Mouse (Mus musculus) Patski (cell line): ENCODE data around the gene Sox4. TPM values are rescaled to one million over a fixed set of nuclear protein-coding genes. Genes with fewer than 3 reads are reported as not detected.

ENCODE experiments used
- ATAC-seq: fragments of 100-300 bp; one replicate; pipeline ENCODE4 v1.8.0; 2021
- CTCF ChIA-PET: fragments of 350-600 bp; sonication (Branson Sonifier 250); formaldehyde crosslinking; loops from one replicate; lab custom pipeline; 2022; ENCODE audit warnings: inconsistent platforms; lab: Charles Lee
- POLR2A ChIA-PET: fragments of 350-600 bp; sonication (Branson Sonifier 250); formaldehyde crosslinking; loops from one replicate; lab custom pipeline; 2022; ENCODE audit warnings: antibody characterized with exemption, inconsistent platforms; lab: Charles Lee
- DNase-seq: peaks from one replicate; pipeline ENCODE4 v3.0.0-alpha.2; 2011; ENCODE audit warnings: low read depth, low spot score
- H3K27me3 ChIP-seq: fragments of 371-371 bp; one replicate; pipeline ENCODE4 v1.5.1; 2021
- CTCF ChIP-seq: fragments of 100-300 bp; IDR thresholded peaks from one replicate; pipeline ENCODE4 v1.5.1; 2021
- in situ Hi-C: fragments of 300-500 bp; cut with MboI; formaldehyde crosslinking; loops from 3 replicates; pipeline ENCODE4 v1.11.1; 2018; ENCODE audit warnings: low pct_unique_long_range_greater_than_20kb, mixed read lengths
- polyA plus RNA-seq: library from polyadenylated mRNA; unstranded; gene quantifications from one replicate; pipeline ENCODE4 v1.2.3, GENCODE M21; 2021

Sox4 gene
- polyA plus RNA-seq, 1 experiment from 2014 or later, result 73.4 TPM

GRCm38 (mm10) chr13:28948541-28948940 lies 5.0 kb downstream of the Sox4 start:
- ATAC-seq, result no peak
- POLR2A ChIA-PET, result interaction anchor here (0.6 to 0.8 kb wide), 6 partner anchors 8 to 1730 kb away, joined by 3 to 5 read pairs (median 4); no protein-coding TSS in a partner anchor
- CTCF ChIA-PET, result interaction anchor here (0.8 to 1.1 kb wide), 3 partner anchors 9 to 65 kb away, joined by 3 read pairs; no protein-coding TSS in a partner anchor
- TF ChIP-seq CTCF, result no peak
- no peaks in the 10 kb centered on the region for H3K27me3 ChIP-seq
- no peak for DNase-seq
- in situ Hi-C loops, result loop anchor here (10.0 kb wide), 1 partner anchor 214 kb away; no protein-coding TSS in a partner anchor

- no peak for ATAC-seq
- no peak for DNase-seq
- POLR2A ChIA-PET, result no interaction called here
- in situ Hi-C loops, result loop anchor here (10.0 kb wide), 1 partner anchor 213 kb away; no protein-coding TSS in a partner anchor
- no peaks in the 10 kb centered on the region for H3K27me3 ChIP-seq
- CTCF ChIA-PET, result interaction anchor here (1.1 kb wide), 2 partner anchors 8 to 64 kb away, joined by 3 read pairs; no protein-coding TSS in a partner anchor
- TF ChIP-seq CTCF, result no peak
Measured at GRCm38 (mm10) chr13:28947740-28948441, 5.6 kb downstream of the Sox4 start.

DNA sequence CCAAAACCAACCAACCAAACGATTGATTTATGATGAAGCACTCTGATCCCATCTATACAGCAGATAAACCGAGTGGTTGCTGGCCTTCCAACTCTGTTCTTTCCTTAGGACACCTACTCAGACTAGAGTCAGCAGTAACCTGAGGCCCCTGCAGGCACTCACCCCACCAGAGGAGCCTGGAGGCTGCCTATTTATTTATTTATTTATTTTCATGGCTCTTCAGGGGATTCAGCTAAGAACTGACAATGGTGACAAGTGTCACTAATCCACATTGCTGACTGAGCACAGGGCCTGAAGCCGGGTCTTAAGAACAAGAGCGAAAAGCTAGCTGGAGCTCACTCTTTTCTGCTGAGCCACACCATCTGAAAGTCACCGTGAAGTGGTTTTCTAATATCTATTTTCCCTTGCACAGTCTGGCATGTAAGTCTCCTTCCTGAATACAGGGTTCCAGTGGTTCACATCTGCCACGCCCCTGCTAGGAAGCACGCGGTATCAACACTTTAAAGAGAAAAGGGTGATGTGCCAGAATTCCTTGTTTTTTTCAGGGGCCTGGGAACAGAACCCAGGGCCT lies 6.9 kb downstream of the Sox4 start:
- DNase-seq, result no peak
- TF ChIP-seq CTCF, result no peak
- no peaks in the 10 kb centered on the region for H3K27me3 ChIP-seq
- in situ Hi-C loops, result loop anchor here (10.0 kb wide), 1 partner anchor 212 kb away; no protein-coding TSS in a partner anchor
- ATAC-seq, result no peak
- ChIA-PET CTCF (interaction anchor here (0.6 kb wide), 1 partner anchor 670 kb away, joined by 3 read pairs; no protein-coding TSS in a partner anchor), POLR2A (interaction anchor here (0.6 kb wide), 1 partner anchor 534 kb away, joined by 5 read pairs; no protein-coding TSS in a partner anchor)

DNA sequence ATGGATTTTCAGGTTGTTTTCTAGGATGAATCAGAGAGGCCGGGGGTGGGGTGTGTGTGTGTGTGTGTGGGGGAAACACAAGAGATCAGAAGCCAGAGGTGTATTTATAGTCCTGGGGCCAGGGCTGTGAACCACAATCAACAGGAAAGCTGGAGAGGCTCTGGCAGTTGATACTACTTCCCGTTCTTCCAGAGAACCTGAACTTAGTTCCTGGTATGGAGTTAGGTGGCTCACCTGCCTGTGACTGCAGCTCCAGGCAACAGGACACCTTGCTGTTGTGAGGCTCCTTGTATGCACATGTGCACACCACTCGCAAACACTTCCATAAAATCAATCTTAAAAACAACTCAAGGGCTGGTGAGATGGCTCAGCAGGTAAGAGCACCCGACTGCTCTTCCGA lies 7.8 kb downstream of the Sox4 start:
- ChIA-PET POLR2A (interaction anchor here (0.7 kb wide), 1 partner anchor 28 kb away, joined by 4 read pairs; no protein-coding TSS in a partner anchor), CTCF (no interaction called here)
- ATAC-seq, result no peak
- H3K27me3 ChIP-seq, result no peaks in the 10 kb centered on the region
- no peak for DNase-seq
- TF ChIP-seq CTCF, result no peak
- in situ Hi-C loops, result loop anchor here (10.0 kb wide), 1 partner anchor 211 kb away; no protein-coding TSS in a partner anchor

DNA sequence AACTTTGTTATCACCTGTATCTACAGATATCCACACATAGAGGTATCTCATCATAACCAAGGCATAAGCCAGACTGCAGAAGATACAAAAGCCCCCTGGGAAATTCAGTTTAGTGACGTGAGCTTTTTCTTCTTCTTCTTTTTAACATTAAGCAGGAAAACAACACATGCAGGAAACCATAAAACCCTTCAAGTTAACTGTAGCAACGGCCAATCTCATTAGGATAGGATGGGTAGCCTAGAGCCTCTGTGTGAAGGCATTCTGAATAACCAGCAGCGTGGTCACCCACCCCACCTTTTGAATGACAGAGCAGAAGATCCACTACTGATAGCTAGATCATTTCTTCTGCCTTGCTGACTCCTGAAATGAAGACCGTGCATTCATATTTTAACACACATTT lies 10.6 kb downstream of the Sox4 start:
- DNase-seq (no peak), ATAC-seq (no peak)
- in situ Hi-C loops, result loop anchor here (5.0 to 10.0 kb wide), 2 partner anchors 66 to 208 kb away; no protein-coding TSS in a partner anchor
- ChIA-PET CTCF (no interaction called here), POLR2A (interaction anchor here (0.6 kb wide), 2 partner anchors 22 to 630 kb away, joined by 3 read pairs; no protein-coding TSS in a partner anchor)
- no peaks in the 10 kb centered on the region for H3K27me3 ChIP-seq
- TF ChIP-seq CTCF, result no peak

GRCm38 (mm10) chr13:28941983-28942630 lies 11.4 kb downstream of the Sox4 start:
- DNase-seq (no peak), ATAC-seq (no peak)

DNA sequence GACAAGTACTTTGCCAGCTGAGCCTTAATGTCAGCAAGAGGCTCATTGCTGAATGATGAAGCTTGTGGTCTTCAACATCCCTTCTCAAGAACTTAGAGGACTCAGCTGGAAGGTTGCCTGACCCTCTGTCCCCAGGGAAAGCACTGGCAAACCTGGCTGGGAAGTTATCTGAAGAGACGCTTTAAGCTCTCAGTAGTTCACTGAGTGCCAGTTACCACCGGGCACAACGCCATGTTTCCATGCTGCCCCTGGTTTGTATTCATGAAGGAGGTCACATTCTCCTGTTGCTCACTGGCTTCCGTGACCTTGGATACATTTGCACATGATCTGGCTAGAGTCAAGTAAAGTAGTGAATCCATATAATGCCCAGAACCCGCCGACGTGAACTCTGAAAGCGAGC lies 20.1 kb downstream of the Sox4 start:
- H3K27me3 ChIP-seq, result no peaks in the 10 kb centered on the region
- no peak for TF ChIP-seq CTCF
- DNase-seq (no peak), ATAC-seq (no peak)
- in situ Hi-C loops, result no loop called here
- ChIA-PET CTCF (no interaction called here), POLR2A (no interaction called here)

More at GRCm38 (mm10) chr13:28941983-28942630, 11.4 kb downstream of the Sox4 start:
- no peaks in the 10 kb centered on the region for H3K27me3 ChIP-seq
- ChIA-PET CTCF (no interaction called here), POLR2A (no interaction called here)
- no peak for TF ChIP-seq CTCF
- in situ Hi-C loops, result loop anchor here (5.0 to 10.0 kb wide), 2 partner anchors 65 to 207 kb away; no protein-coding TSS in a partner anchor

- POLR2A ChIA-PET, result interaction anchor here (0.5 kb wide), 1 partner anchor 404 kb away, joined by 4 read pairs; no protein-coding TSS in a partner anchor
- CTCF ChIA-PET, result interaction anchor here (0.8 kb wide), 1 partner anchor 23 kb away, joined by 3 read pairs; no protein-coding TSS in a partner anchor
- peak; percentile 35 for ATAC-seq
- in situ Hi-C loops, result no loop called here
- DNase-seq, result no peak
- no peaks in the 10 kb centered on the region for H3K27me3 ChIP-seq
- TF ChIP-seq CTCF, result no peak
Measured at GRCm38 (mm10) chr13:28931776-28932175, 21.7 kb downstream of the Sox4 start.

GRCm38 (mm10) chr13:28931266-28931665 lies 22.2 kb downstream of the Sox4 start:
- H3K27me3 ChIP-seq, result no peaks in the 10 kb centered on the region
- ChIA-PET CTCF (no interaction called here), POLR2A (no interaction called here)
- DNase-seq, result no peak
- in situ Hi-C loops, result no loop called here
- no peak for ATAC-seq
- no peak for TF ChIP-seq CTCF

- H3K27me3 ChIP-seq, result no peaks in the 10 kb centered on the region
- CTCF ChIA-PET, result no interaction called here
- DNase-seq (no peak), ATAC-seq (no peak)
- no peak for TF ChIP-seq CTCF
- in situ Hi-C loops, result no loop called here
- POLR2A ChIA-PET, result no interaction called here
Measured at GRCm38 (mm10) chr13:28930364-28930763, 23.1 kb downstream of the Sox4 start.
